Mouse (Mus musculus) gastrocnemius, postnatal 36 days (tissue): ENCODE results near the gene Farp1. TPM values are rescaled to one million over a fixed set of nuclear protein-coding genes. Genes with fewer than 3 reads are reported as not detected.
"Not testable (repeated sequence)": the region's sequence is repeated elsewhere in the genome, so short reads cannot be mapped to it uniquely, and the experiment has no call there.

Experiments used
- DNase-seq, 2 experiments: peaks; one replicate each; pipeline ENCODE4 v3.0.0; 2022
- intact Hi-C: fragments of 180-260 bp; cut with DNase I; formaldehyde crosslinking; loops from one replicate; pipeline ENCODE4 v1.15.1; 2025
- long read RNA-seq, 2 experiments: library from polyadenylated mRNA; stranded (forward); transcript quantifications; one replicate each; pipeline ENCODE4 v2.0.0; 2021
- total RNA-seq, 2 experiments: library from RNA; stranded (reverse); gene quantifications; 2 replicates each; pipeline ENCODE4 v1.2.3; 2021

The Farp1 gene
- 1 to 10 TPM; 4.2 to 6.0 TPM for total RNA-seq
- long read RNA-seq, experiment 1, partial matches to known transcripts = 0 of 4 reads
- long read RNA-seq, experiment 1, other reads (novel, unspliced or antisense) = 4 of 4 reads
- long read RNA-seq, experiment 2, partial matches to known transcripts = 0 of 6 reads
- long read RNA-seq, experiment 2, other reads (novel, unspliced or antisense) = 6 of 6 reads

DNA sequence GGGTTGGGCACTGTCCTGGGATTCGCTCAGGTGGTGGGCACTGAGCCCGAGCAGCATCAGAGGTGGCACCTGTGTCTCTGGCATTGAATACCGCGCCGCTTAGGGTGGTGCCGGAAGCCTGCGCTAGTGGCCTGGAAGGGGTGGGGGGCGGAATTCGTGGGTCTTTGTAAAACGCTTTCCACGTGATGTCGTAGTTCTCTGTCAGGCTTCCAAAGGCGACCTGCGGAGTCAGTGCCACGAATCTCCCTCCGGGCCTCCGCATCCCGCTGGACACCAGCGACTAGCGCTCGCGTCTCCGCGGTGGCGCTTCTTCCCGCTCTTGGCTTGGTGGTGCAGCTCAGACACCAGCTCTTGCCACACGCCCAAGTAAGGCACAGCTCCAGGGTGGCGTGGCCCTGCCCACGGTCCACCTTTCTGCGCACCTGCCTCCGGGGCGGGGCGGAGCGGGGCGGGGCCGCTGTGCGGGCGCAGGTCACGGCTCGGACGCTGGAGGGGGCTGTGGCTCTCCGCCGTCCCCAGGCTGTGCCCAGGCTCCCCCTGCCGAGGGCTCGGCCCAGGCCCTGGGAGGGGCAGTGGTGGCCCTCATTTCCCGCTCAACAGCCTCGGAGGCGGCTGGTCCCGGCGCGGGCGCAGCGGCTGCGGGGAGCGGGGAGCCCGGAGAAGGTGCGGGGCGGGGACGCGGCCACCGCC, at the start of gene Farp1:
Gene Farp1, plus strand, starts transcription at position 228 of the 690 bp plus-strand sequence.
- intact Hi-C loops = loop anchor here (2.0 to 5.0 kb wide), 2 partner anchors 186 to 203 kb away; no protein-coding TSS in a partner anchor
- DNase-seq = peak; percentile 67 to 70

DNA sequence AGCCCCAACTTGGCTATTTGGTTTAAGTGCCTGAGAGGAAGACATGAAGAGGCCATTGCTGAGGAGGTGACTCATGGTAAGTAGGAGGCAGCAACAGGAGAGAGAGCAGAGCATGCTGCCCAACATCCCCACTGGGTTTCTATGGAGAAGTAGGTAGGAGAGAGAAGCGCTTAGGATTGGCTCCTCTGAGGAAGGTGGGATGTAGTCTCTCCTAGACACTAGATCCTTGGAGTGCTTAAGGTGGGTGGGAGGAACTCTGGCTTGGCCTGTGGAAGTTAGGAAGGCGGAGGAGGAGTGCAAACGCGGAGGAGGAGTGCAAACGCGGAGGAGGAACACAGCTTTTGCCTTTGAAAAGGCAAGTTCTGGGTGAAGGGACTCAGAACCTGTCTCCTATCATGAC, 45.9 kb upstream of the Farp1 start:
- intact Hi-C loops = no loop called here

DNA sequence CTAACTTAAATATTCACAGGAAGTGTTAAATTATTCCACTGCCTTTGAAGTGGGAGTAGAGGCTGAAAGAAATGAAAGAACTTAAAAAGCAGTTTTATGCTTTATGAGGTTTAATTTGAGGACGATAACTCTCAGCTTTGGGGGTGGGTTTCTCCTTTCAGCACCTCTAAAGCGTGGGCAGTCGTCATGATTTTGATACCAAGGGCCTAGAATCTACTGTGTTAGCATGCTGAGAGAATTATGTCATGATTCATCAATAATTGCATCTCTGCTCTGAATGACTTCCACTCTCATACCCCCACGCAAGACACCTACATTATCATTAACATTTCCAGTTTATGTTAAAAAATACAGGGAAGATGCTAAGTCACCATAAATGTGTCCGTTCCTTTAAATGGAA, 37.3 kb upstream of the Farp1 start:
- intact Hi-C loops = no loop called here
- DNase-seq = no peak

More for the DNA sequence above, 45.9 kb upstream of the Farp1 start:
- no peak for DNase-seq

DNA sequence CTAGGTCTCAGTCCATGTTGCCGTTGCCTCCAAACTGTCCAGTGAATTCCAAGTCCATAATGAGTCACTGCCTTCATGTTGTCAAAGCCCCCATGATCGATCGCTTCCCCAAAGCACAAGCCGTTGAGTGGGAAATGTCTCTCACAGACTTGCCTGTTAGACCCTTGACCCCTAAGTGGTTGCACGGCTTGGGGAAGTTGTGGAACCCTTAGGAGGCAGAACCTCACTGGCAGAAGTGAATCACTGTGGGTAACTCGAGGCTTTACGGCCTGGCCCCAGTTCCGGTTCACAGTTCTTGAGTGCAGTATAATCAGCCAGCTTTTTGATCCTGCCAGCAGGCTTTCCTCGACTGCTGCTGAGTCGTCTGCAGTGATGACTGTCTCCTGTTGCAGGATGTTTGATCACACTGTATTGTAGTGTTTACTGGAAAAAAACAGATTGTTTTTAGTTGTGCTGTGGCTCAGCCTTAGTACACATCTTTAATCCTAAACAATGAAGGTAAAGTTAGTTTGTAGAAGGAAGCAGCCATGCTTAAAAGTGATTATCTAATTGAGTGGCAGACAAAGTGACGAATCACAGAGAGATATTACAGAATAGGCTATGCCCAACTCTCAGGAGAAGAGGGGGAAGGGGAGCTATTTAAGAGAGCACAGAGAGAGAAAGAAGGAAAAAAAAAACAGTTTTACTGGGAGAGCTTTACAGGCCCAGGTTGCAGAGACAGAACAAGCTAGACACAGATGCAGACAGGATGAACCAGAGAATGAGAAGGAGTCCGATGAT, 34.2 kb upstream of the Farp1 start:
- DNase-seq = no peak
- intact Hi-C loops = no loop called here

DNA sequence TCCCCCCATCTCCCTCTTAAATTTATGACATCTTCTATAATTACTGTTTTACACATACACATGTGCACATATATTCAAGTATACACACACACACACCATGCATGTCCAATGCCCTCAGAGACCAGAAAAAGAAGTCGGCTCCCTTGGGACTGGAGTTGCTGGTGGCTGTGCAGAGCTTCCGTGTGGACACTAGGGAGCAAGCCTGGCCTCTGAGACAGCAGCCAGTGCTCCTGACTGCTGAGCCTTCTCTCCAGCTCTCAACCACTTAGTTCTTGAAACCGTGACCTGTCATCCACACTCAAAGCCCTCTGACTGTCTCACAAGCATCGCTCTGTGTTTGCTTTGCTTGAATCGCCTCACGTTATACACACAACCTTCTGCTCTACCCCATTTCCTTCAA, 29.4 kb upstream of the Farp1 start:
- intact Hi-C loops = no loop called here
- no peak for DNase-seq

DNA sequence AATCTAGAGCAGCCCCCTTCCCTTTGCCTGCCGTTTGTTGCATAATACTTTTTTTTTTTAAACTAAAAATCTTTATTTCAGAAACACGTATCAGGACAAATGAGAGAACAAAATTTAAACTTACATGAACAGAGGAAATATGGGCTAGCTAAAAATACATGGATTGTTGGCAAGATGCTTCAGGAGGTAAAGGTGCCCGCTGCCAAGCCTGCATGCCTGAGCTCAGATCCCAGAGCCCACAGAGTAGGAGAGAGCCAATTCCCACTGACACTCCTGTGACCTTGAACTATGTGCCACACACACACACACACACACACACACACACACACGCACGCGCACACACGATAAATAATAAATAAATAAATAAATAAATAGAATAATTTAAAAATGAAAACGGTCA, 29.0 kb upstream of the Farp1 start:
- intact Hi-C loops = no loop called here
- DNase-seq = no peak

DNA sequence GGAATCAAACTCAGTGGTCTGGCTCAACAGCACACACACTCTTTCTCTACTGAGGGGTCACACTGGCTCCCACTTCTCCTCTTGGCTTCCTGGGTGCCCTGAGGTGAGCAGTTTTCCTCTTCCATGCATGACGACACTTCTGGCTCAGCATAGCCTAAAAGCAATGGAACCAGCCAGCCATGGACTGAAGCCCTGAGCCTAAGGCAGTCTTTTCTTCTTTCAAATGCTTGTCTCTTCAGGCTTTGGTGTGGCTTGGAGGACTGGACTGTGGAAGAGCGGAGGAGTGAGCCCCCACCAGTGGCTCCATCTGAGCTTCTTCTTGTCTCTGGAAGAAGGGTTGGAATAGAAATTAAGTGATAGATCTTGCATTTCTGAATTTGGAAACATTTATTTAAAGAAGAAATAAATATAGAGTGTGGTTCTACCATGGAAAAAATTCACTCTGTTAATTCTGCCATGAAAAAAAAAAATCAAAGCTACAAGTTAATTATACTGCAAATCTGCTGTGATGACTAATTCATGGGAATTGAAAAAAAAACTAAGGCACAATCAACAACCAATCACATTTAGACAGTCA, 19.8 kb upstream of the Farp1 start:
- DNase-seq = no peak
- intact Hi-C loops = no loop called here

DNA sequence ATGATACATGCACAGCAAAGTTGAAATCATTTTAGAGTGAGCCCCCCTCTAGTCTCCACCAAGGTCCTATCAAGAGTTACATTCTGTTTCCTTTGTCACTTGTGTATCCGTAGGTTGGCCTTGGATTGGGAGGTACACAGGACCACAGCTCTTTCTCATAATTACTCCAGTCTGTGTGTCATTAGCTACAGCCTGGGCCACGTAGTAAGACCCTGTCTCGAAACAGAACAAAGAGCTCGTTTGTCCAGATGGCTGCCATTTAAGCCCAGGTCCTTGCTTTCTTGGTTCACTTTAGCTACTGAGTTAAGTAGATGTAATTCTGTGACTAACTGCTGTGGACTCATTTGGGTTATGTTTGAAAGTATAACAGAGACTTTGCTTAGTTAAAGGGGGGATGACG, 12.6 kb upstream of the Farp1 start:
- no peak for DNase-seq
- intact Hi-C loops = no loop called here

DNA sequence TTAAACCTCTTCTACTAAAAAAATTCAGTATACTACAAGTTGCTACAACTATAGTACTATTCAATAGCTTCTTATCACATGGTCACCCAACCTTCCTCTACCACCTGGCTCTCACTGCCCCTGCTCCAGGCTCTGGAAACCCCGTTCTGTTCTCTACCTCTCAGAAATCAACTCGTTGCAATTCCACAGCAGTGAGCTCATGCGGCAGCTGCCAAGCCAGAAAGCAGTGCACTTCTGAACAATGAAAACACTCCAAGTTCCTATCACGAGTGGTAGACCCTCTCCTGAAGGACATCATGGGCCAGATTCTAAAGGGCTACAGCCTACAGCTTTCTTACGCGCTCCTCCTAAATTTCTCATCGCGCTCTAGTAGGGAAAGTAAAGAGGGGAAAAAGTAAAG, 9.6 kb upstream of the Farp1 start:
- no peak for DNase-seq
- intact Hi-C loops = no loop called here

DNA sequence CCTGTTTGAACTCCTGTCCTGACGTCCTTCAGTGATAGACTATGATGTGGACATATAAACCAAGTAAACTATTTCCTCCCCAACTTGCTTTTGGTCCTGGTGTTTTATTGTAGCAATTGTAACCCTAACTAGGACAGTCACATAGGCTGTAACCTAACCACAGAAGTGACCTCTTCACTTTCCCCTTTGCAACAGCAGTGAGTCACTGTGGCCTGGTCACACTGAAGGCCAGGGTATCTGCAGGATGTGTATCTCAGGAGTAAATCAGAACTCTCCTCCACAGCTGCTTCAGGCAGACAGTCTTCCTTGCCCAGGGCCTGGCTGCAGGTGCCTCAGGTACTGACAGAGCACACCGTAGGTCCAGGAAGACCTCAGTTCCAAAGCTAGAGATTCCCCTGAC, 3.6 kb upstream of the Farp1 start:
- intact Hi-C loops = no loop called here
- no peak for DNase-seq

DNA sequence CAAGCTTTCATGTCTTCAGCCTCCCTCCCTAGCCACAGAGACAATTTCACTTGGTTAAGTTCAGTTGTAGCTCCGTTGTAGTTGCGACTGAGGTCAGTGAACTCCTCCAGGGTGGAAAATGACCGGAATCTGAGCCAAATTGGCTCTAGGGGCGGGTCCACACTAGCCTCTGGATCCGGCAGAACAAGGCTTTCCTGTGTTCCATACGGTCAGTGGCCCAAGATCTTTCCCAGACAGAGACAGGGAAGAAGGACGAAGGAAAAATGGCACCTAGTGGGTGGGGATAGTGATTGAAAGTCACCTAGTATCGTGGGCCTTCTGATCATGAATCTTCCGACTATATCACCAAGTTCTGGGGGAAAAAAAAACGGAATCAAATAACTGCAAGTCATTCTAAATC, 475 bp upstream of the Farp1 start:
- intact Hi-C loops = loop anchor here (2.0 kb wide), 1 partner anchor 186 kb away; no protein-coding TSS in a partner anchor
- DNase-seq = no peak

DNA sequence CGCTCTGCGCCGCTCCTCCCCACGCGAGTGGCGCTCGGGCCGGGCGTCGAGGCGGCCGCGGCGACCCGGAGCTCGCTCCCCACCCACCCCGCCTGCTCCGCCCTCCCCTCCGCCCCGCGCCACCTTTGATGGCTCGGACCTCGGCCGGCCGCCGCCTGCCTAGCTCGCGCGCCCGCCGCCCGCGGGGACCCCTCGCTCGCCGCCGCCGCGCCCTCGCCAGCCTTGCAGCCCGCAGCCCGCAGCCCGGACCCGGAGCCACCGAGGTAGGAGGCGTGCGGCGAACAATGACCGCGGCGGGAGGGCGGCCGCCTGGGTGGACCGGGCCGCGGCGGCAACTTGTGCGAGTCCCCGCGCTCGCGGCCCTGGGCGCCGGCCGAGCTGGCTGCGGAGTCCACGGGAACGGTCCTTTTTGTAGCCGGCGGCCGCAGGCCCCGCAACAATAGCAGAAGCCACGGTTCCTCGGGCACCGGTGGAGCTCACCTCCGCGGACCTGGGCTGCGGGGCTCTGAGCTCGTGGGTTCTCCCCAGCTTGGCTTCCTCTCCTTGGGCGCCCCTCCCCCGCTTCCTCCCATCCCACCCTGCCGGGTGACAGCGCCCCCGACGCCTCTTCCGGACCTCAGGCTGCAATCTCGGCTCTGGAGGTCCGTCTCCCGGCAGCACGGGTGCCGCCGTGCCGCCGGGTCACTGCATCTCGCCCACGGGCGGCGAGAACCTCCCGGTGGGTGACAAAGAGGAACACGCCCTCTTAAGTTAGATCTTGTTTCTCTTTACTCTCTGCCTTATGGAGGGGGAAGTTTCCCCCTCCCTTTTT, 868 bp downstream of the Farp1 start:
- intact Hi-C loops = loop anchor here (2.0 to 5.0 kb wide), 2 partner anchors 185 to 204 kb away; no protein-coding TSS in a partner anchor
- DNase-seq = peak; percentile 28 to 47

DNA sequence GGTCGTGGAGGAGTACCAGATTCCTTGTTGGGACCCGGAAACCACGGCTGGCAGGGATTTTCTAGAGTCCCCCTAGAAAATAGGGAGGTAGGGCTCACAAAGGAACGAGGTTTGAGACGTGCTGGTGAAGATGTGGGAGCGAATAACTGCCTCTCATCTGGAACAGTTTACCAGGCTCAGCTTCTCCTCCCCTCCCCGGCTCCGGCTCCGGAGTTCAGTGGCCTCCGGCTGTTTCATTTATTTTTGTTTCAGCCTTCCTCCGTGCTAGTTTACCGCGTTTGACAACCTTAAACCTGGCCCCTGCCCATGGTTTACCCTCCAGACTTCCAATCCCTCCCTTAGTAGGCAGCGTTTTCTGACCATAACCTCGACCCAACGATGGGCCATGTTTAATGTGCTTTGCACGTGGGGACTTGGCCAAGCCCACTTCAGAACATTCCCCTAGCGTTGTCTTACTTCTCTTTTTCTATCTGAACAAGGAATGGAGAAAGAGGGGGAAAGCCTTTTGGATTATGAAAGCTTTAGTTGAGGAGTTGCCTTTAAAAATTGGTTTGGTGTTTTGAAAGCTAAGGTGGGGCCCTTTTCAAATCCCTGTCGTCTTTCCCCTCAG, 1.7 kb downstream of the Farp1 start:
- peak in 1 of 2 experiments; percentile 24 for DNase-seq
- intact Hi-C loops = loop anchor here (5.0 kb wide), 1 partner anchor 204 kb away; no protein-coding TSS in a partner anchor

DNA sequence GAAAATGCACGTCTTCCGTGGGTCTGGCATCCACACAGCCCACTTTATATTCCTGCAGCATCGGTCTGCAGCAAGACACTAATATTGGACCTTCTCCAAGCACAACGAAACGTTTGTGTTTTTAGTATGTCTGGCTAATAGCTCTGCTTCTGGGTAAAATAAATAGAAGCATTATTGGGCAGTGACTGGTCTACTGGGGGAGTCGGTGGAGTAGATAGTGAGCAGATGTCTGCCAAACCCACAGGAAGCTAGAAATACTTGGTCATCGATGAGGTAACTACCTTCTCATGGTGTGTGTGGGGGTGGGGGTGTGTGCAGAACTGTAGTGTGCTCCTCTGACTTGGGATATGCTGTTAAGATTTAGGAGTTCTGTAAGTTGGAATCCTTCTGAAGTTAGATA, 2.3 kb downstream of the Farp1 start:
- intact Hi-C loops = loop anchor here (5.0 kb wide), 1 partner anchor 205 kb away; no protein-coding TSS in a partner anchor
- no peak for DNase-seq

DNA sequence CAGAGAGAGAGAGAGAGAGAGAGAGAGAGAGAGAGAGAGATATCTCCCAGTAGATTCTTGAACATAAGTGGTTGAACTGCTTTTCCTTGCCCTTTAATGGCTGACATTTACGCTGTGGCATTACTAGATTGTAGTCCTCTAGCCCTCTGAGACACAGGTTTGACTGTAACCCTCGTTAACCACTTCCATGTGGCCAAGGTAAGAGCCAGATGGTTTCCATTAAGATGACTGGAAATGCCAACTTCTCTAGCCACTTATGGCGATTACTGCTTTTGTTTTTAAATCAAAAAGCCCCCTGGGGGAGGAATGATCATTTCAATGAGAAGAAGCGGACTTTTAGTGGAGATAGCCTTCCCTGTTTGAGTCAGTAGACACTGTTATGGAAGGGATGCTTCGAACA, 3.7 kb downstream of the Farp1 start:
- DNase-seq = no peak
- intact Hi-C loops = loop anchor here (5.0 kb wide), 1 partner anchor 206 kb away; no protein-coding TSS in a partner anchor

DNA sequence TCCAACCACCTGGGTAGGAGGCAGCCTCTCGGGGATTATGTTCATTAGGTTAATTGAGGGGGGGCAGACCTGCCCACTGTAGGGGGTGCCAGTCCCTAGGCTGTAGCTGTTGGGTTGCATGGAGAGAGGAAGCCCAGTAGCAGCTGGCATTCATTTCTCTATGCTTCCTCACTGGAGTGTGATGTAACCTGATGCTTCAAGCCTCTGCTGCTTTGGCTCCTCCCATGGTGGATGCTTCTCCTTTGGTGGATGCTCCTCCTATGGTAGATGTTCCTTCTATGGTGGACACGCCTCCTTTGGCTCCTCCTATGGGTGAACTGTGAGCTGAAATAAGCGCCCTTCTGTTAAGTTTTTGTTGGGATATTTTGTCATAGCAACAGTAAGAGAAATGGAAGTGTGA, 9.1 kb downstream of the Farp1 start:
- intact Hi-C loops = no loop called here
- DNase-seq = no peak

DNA sequence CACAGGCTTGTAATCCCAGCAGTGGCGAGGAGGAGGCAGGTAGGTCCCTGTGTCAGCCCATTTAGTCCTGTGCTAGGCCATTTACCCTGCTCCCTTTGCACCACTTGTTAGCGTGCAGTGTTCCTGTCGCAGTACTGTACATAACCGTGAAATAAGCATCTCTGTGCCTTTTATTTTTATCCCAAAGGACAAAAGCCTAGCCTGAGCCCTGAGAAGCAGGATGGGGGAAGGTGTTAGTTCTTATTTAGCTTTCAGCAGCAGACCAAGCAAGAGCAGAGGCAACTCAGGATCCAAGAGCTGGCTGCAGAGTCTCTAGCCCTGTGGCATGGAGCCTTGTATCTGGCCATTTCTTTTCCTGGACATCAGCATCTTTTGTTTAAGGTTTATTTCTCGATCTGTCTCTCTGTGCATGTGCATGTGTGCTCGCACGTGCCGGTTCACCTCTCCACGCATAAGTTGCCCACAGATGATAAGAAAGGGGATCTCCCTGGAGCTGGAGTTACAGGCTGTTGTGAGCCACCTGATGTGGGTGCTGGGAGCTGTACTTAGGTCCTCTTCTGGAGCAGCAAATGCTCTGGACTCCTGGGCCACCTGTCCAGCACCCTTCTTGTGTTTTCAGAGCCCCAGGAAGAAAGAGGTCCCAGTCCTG, 11.4 kb downstream of the Farp1 start:
- DNase-seq = no peak
- intact Hi-C loops = no loop called here

DNA sequence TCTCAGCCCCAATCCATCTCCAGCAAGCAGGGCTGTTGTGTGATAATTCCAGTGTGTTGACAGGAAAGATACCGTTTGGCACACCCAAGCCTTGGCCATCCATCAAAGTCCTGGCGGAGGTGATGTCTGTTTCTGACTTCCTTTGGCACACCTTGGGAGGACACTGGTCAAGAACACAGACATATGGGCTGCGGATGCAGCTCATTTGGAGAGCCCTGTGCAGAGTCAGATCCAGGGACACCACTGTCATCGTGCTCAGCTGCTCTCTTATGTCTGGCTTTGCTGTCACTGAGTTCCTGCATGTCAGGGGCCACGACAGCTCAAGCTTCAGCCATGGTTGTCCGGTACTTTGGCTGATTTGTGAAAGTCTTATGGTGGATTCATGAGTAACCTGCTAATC, 12.8 kb downstream of the Farp1 start:
- intact Hi-C loops = no loop called here
- DNase-seq = no peak

DNA sequence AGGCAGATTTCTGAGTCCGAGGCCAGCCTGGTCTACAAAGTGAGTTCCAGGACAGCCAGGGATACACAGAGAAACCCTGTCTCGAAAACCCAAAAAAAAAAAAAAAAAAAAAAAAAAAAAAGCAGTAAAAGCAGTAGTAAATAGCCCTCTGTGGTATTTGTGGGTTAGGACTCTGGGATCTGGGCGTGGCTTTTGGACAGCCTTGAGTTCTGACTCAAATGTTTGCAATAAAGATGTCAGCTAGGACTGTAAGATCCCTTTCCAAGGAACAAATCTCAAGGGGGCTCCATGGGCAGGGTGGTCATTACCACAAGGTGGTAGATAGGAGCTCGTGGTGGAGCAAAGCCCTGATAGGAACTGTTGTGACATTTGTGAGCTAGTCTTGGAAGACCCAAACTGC, 16.0 kb downstream of the Farp1 start:
- DNase-seq, intact Hi-C loops: not testable (repeated sequence)
